Mouse (Mus musculus): Measurements from ENCODE around the gene Zfp11. TPM values are rescaled to one million over a fixed set of nuclear protein-coding genes. Genes with fewer than 3 reads are reported as not detected.
A peak's percentile ranks its signal among the peaks of the same experiment; 100 is the strongest.
"Not testable (repeated sequence)": the region's sequence is repeated elsewhere in the genome, so short reads cannot be mapped to it uniquely, and the experiment has no call there.

The Zfp11 gene
- 3.2 and 4.0 TPM in 2 replicates for total RNA-seq (2015)
- total RNA-seq (2017): 2.1 and 2.9 TPM in 2 replicates

DNA sequence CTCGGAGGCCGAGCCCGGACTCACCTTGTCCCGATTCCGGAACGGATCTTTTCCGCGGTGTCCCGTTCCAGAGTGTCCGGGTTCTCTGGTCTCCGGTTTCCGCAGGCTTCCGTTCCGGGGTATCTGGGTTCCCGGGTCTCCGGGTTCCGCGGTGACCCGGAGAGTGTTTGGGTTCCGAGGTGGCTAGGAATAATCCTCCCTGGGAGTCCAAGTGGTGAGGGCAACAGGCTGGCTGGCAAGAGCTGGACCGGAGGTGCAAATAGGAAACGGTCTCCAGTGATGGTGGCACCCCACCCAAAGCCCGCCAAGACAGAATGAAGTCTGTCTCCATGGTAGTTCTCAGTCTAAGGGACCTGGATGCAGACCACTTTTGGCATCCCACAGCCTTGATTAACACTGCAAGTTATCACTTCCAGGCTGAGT lies at the start of gene Zfp11:
Gene Zfp11, minus strand, starts transcription at position 64 of the 423 bp plus-strand sequence.
- ATAC-seq (replicated peaks; ENCODE audit: poor library complexity): peak; percentile 98

DNA sequence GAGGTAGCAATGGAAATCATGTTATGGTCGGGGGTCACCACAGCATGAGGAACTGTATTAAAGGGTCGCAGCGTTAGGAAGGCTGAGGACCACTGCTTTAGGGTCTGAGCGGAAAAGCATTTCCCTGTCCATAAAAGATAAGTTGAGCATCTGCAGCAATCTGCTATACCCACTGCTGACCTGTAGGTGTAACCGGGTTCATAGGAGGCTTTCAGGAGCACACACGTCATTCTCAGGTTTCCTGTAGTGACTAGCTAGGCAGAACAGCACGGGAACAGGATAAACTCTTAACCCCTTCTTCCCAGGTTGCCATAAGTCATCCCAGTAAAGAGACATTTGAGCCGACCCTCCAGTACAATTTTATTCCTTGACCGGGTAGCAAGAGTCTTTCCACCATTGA lies 47.1 kb upstream of the Zfp11 start:
- ATAC-seq (replicated peaks; ENCODE audit: poor library complexity): 0 out of 2 replicates have a peak, but pooled peaks have one; percentile 23

DNA sequence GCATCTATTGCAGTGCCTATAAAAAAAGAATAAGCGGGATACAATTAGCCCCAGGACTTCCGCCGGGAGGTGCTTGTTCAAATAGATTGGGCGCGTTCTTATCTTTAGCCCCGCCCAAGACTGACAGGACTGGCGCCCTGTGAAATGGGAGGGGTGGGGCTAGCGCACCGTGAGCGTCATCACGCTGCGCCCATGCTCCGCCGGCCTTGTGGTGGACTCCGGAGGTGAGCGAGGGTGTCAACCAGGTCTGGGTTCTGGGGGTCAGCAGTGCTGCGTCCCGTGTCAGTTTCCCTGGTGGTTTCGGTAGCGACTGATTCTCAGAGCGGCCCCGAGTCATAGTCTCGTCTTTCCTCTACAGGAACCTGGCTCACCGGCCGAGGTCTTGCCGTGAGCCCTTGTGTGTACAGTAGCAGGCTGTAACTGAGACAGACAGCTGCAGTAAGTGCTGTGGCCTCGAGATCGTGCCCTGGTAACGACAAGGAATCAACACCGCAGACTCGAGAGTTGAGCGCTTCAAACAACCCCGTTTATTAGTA lies 45.5 kb upstream of the Zfp11 start, which contains the start of gene Mrps17:
Gene Mrps17, plus strand, starts transcription at position 172 of the 536 bp plus-strand sequence.
- peak; percentile 99 for ATAC-seq (replicated peaks; ENCODE audit: poor library complexity)

GRCm38 (mm10) chr5:129708412-129708811 lies 38.5 kb upstream of the Zfp11 start, which contains the start of gene Sept14:
TSS of gene Sept14 (minus strand) at chr5:129708512.
- no peak for ATAC-seq (replicated peaks; ENCODE audit: poor library complexity)

GRCm38 (mm10) chr5:129703368-129703767 lies 33.5 kb upstream of the Zfp11 start:
- ATAC-seq (replicated peaks; ENCODE audit: poor library complexity): peak; percentile 99

- no peak for ATAC-seq (replicated peaks; ENCODE audit: poor library complexity)
These were observed 31.8 kb upstream of the Zfp11 start for GRCm38 (mm10) chr5:129701706-129702105.

GRCm38 (mm10) chr5:129700506-129700905 lies 30.6 kb upstream of the Zfp11 start:
- 0 out of 2 replicates have a peak, but pooled peaks have one; percentile 19 for ATAC-seq (replicated peaks; ENCODE audit: poor library complexity)

- no peak for ATAC-seq (replicated peaks; ENCODE audit: poor library complexity)
These were observed 20.6 kb upstream of the Zfp11 start for GRCm38 (mm10) chr5:129690528-129690927.

DNA sequence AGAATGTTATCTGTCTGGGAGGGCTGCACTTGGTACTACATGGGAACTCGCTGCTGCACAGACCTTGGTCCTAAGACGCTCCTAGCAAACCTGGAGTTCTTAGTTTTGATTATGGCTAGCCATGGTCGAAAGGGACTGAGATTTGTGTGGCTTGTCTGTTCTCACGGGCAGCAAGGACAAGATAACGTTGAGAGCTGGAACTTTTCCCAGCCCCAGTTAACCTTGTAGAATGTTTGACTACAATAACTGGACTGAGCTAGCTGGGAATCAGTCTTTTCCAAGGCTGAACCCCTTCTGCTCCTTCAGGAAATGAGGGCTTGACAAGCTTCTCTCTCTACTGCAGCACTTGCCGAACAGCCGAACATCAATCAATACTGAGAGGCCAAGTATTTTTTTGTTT lies 17.7 kb upstream of the Zfp11 start:
- ATAC-seq (replicated peaks; ENCODE audit: poor library complexity): no peak

DNA sequence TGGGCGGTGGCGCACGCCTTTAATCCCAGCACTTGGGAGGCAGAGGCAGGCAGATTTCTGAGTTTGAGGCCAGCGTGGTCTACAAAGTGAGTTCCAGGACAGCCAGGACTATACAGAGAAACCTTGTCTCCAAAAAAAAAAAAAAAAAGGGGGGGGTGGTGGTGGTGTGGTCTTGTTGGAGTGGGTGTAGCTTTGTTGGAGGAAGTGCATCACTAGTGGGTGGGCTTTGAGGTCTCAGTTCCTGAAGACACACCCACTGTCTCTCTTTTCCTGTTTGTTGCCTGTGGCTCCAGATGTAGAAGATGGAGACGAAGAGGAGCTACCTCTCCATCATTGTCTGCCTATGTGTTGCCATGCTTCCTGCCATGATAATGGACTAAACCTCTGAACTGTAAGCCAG lies 15.2 kb upstream of the Zfp11 start:
- not testable (repeated sequence) for ATAC-seq (replicated peaks; ENCODE audit: poor library complexity)

GRCm38 (mm10) chr5:129669453-129670035 lies 355 bp downstream of the Zfp11 start:
- no peak; the same call in 1 of the 2 replicates for ATAC-seq (replicated peaks; ENCODE audit: poor library complexity)

- ATAC-seq (replicated peaks; ENCODE audit: poor library complexity): no peak
These were observed 2.0 kb downstream of the Zfp11 start for GRCm38 (mm10) chr5:129667851-129668250.

DNA sequence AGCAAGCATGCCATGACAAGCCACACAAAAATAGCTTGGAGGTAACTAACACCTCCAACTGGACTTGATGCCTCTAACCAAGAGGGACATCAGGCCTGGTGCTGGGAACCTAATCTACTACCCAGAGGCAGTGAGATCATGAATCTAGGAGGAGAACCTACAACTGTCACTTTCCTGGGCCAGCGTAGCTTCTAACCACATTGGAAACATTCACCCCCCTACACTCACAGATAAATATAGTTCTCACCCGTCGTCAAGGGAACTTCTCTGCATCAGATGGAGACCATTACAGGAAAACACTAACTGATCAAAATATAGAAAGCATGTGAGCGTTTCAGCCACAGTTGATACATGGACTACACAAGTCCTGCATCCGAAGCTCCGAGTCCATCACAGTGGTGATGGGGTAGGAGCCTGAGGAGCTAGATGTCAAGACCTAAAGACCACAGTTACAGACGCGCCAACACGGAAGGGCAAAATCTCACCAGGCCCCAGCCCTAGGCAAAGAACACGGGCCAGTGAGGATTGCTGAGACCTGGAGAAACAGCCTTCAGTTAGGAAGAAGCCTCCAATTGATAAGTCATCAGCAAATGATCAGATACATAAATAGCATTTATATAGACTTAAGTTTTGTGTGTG lies 3.5 kb downstream of the Zfp11 start:
- ATAC-seq (replicated peaks; ENCODE audit: poor library complexity): no peak

- ATAC-seq (replicated peaks; ENCODE audit: poor library complexity): no peak
These were observed 5.8 kb downstream of the Zfp11 start for GRCm38 (mm10) chr5:129664090-129664489.

DNA sequence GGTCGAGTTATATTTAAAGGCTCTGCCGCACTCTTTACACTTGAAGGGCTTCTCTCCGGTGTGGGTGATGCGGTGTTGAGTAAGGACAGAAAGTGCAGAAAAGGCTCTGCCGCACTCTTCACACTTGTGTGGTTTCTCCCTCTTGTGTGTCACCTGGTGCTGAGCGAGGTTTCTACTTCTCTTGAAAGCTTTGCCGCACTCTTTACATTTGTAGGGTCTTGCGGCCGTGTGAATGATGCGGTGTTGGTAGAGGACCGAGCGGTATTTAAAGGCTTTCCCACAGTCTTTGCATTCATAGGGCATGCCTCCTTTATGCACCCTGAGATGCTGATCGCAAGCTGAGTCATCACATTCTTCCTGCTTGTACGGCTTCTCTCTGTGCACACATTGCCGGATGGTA lies 12.0 kb downstream of the Zfp11 start:
- ATAC-seq (replicated peaks; ENCODE audit: poor library complexity): no peak

DNA sequence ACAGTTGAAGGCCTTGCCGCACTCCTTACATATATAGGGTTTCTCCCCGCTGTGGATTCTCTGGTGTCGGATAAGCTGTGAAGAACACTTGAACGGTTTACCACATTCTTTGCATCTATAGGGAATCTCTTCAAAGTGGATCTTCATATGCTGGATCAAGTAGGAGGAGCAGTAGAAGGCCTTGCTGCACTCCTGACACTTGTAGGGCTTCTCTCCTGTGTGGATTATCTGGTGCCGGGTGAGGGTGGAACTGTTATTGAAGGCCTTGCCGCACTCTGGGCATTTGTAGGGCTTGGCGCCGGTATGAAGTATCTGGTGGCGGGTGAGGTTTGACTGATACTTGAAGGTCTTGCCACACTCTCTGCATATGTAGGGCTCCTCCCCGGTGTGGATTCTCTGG lies 12.9 kb downstream of the Zfp11 start:
- ATAC-seq (replicated peaks; ENCODE audit: poor library complexity): no peak

DNA sequence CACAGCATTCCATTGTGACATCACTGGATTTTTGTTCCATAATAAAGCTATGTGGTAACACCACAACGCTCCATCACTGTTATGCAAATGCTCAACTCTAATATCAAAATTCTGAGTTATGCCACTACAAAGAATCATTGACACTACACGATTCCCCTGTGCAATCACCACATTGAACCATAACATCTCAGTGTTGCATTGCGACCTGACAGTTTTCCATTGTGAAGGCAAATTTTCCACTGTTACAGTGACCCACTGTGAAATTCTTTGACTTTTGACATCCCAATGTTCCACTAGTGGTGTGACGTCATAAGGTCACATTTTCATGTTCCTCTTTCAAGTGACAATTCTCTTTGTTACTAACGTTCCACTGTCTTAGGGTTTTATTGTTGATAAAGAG lies 19.0 kb downstream of the Zfp11 start:
- peak; percentile 54 for ATAC-seq (replicated peaks; ENCODE audit: poor library complexity)

DNA sequence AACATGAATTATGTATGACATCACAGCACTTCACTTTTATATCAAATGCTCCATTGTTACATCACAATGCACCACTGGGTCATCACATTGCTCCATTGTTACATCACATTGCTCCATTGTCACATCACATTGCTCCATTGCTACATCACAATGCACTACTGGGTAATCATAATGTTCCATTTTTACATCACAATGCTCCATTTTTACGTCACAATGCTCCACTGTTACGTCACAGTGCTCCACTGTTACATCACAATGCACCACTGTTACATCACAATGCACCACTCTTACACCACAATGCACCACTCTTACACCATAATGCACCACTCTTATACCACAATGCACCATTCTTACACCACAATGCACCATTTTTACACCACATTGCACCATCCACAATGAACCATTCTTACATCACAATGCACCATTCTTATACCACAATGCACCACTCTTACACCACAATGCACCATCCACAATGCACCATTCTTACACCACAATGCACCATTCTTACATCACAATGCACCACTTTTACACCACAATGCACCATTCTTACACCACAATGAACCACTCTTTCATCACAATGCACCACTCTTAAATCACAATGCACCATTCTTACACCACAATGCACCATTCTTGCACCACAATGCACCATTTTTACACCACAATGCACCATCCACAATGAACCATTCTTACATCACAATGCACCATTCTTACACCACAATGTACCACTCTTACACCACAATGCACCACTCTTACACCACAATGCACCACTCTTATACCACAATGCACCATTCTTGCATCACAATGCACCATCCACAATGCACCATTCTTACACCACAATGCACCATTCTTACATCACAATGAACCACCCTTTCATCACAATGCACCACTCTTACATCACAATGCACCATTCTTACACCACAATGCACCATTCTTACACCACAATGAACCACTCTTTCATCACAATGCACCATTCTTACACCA lies 37.3 kb downstream of the Zfp11 start:
- peak; percentile 63 for ATAC-seq (replicated peaks; ENCODE audit: poor library complexity)

- ATAC-seq (replicated peaks; ENCODE audit: poor library complexity): not testable (repeated sequence)
These were observed 43.3 kb downstream of the Zfp11 start for GRCm38 (mm10) chr5:129626586-129626985.

DNA sequence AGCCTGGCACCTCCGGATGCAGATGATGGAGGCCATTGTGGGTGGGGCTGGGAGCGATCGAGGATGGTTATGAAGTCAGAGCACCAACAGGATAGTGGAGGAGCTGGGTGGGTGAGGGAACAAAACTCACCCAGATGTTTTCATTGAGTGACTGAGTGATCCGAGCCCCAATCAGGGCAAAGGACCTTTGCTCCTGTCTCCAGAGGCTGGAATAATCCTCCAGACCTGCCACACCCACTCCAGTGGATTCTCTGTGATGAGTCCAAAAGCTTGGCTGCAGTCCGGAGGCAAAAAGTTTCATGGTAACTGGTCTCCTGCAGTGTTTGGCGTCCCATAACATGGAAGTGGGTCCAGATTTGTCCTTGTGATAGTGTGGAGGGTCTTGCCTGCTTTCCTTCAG lies 43.8 kb downstream of the Zfp11 start:
- no peak for ATAC-seq (replicated peaks; ENCODE audit: poor library complexity)

DNA sequence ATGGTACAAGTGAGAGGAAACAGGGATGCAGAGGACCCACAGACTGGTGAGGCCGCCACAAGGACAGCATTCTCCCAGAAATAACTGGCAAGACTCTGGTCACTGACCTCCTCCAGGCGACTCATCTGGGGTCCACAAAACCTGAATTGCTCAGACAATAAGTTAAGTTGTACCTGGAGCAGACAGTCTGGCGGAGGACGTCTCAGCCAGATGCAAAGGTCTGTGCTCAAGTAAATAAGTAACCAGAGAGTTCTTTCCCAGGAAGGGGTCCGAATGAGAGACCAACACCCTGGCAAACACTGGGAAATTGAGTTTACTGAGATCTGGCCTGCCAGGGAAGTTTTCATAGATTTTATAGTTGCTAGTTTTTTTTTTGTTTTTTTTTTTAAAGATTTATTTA lies 48.5 kb downstream of the Zfp11 start:
- no peak for ATAC-seq (replicated peaks; ENCODE audit: poor library complexity)
